Mouse (Mus musculus) midbrain, embryonic 12.5 days (tissue): Measurements from ENCODE around the gene Abca8a. TPM values are rescaled to one million over a fixed set of nuclear protein-coding genes. Genes with fewer than 3 reads are reported as not detected.

Experiments
- polyA plus RNA-seq: library from polyadenylated mRNA; unstranded; fragments of >200 nt; fragmentation: Nextera tagmentation; extraction: Ambion mirVana; gene quantifications from 2 replicates; pipeline ENCODE4 v1.2.1, GENCODE M21; 2016

Gene Abca8a
- polyA plus RNA-seq, 1 experiment from 2014 or later, result not detected

Other genes starting within 250 kb of the Abca8a start
- gene Abca8b, start 100.1 kb downstream of the Abca8a start, polyA plus RNA-seq, result 0.56 and 0.66 TPM in 2 replicates
- 5.2 and 6.0 TPM in 2 replicates for gene Abca9, start 72.2 kb upstream of the Abca8a start, polyA plus RNA-seq
- gene Abca6, start 155.8 kb upstream of the Abca8a start, polyA plus RNA-seq, result 0.08 and 0.17 TPM in 2 replicates
- 4.5 and 5.9 TPM in 2 replicates for gene Abca5, start 241.7 kb upstream of the Abca8a start, polyA plus RNA-seq